Mouse (Mus musculus) adrenal gland, postnatal 10 days (tissue): ENCODE measurements at regions not wholly inside any gene's neighbourhood (a gene's known extent, or its start where the extent isn't known, plus 50 kb on each side); places are given as distances from the start of the nearest gene placed in this dataset.

Experiments used
- DNase-seq: peaks from one replicate; pipeline ENCODE4 v3.0.0; 2021; ENCODE audit warnings: mixed read lengths

DNA sequence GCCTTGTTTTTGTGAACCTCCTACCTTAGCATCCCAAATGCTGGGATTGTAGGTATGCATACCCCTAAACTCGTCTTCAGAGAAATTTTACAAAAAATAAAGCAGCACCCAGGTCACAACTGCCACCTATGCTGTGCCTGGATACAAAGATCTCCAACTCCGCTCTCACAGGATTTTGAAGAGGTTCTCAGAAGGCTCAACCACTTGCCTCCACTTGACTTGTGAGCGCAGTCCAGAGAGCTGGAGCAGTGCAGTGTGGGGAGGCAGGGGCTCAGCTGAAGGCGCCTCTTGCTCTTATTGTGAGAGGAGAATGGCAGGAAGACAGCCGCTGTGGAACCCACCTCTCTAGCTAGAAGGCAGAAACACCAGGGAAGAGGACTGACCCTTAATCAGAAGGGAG lies 182.9 kb downstream of the Rap2a start:
- DNase-seq = no peak

DNA sequence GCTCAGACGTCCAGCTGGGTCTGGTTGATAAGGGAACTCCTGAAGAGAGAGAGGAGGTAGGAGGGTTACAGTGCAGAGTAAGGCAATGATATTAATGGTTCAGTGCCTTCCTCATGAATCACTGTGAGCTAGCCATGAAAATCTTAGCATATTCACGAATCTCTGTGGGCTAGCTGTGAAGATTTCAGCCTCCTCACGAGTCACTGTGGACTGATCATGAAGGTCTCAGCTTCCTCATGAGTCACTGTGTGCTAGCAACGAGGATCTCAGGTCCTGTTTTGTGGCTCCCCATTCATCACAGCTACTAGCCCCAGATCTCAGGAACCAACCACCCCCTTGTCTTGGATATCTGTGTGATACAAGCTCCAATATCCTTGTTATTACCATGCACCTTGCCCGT lies 191.4 kb downstream of the Rap2a start:
- no peak for DNase-seq

DNA sequence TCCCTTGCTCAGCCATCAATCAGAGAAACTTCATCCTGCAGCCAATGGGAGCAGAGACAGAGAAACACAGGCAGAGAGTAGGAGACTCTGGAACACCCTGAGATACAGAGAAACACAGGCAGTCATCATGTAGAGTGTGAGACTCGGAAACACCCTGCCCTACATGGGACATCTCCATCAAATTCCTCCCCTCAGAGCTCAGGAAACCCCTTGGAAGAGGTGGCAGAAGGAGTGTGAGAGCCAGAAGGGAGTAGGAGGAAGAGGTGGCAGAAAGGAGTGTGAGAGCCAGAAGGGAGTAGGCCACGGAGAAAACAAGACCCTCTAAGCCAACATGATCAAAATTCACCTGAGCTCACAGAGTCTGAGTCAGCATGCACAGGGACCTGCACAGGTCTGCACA lies 197.5 kb downstream of the Rap2a start:
- DNase-seq = no peak

DNA sequence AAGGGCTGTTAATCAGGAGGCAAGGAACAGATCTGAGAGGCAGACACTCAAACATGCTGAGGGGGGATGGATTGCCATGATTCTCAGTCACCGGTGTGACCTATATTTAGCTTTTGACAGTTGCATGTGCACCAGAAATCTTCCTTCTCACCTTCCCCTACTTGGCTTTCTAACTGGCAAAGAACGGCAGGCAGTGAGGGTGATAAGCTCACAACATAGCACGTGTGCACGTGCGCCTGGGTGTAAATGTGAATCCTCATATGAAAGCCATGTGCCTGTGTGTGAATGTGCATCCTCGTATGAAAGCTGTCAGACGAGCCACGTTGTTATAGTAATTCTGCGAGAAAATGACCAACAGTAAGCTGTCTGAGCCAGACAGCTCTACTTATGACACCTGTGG lies 200.3 kb downstream of the Rap2a start:
- DNase-seq = no peak

DNA sequence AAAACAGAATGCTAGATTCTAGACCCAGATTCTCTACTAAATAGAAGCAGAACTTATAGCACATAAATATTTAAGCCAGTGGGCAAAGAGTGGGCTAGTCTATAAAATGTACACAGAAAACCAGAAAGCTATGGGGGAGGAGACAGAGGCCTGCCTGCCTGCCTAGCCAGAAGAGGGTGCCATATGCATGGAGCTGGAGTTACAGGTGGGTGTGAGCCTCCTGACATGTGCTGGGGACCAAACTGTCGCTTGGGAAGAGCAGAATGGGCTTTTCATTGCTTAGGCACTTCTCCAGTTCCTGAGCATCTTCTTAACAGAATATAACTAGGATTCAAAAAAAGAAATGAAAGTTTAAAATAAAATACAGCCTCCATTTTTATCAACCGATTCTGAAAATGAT lies 200.8 kb downstream of the Rap2a start:
- no peak for DNase-seq

DNA sequence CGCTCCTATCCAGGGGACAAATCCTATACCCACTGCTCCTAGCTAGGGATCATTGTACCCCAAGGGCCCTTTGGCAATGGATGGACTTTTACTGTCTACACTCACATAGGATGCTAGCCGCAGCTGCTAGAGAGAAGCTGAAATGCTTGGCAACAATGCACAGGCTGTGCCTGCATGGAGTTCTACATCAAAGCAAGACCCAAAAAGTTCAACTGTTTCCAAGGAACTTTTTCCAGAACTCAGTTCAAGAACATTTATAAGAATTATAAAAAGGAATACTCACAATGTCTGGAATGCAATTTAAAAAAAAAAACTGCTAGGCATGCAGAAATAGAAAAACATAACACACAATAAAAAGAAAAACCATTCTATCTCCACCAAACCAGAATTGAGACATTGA lies 202.0 kb downstream of the Rap2a start:
- no peak for DNase-seq

DNA sequence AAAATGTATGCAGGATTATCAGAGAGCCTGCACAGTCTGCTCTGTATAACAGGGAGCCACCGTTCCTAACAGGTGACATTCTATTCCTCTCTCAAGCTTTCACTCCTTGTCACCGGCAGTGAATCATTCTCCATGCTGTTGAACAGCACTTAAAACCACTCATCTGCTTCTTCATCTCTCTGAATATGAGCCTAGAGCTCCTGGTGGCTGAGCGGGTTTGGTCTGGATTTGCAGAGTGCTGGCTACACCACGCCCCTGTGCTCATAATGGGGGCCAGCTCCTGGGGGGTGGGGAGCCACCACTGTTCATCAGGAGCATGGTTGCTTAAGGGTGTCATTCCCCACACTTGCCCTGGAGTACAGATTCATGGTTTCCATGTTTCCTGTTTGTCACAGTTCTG lies 207.0 kb downstream of the Rap2a start:
- no peak for DNase-seq

DNA sequence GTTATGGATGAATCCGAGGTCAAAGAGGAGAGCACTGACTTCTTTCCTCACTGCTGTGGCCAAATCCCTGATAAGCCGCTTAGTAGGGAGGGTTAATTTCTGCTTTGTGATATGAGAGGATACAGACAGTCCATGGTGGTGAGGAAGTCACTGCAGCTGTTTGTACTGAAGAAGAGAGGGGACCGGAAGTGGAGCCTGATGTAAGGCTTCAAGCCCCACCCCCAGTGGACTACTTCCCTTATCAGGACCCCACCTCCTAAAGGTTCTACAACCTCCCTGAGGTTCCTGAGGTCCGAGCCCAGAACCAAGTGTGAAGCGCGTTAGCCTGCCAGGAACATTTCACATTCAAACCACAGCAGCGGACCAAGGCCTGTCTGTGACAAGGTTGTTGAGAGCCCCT lies 207.6 kb downstream of the Rap2a start:
- DNase-seq = no peak

DNA sequence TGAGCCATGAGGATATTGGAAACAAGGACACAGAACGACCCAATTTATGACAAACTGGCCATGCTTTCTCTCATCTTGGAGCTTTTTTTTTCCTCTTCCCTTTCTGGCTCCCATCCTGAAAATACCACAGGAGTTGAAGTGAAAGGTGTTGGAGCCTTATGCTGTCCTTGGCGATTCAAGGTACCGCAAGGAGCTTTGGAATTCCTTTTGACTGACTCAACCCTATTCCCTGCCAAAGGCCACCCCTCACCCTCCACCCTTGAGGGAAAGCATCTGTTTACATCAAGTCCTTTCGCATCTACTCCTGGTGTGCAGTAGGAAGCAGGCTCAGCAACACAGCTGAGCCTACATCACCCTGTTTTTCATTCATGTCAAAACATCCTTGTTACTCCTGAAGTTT lies 208.5 kb downstream of the Rap2a start:
- DNase-seq = peak; percentile 17

DNA sequence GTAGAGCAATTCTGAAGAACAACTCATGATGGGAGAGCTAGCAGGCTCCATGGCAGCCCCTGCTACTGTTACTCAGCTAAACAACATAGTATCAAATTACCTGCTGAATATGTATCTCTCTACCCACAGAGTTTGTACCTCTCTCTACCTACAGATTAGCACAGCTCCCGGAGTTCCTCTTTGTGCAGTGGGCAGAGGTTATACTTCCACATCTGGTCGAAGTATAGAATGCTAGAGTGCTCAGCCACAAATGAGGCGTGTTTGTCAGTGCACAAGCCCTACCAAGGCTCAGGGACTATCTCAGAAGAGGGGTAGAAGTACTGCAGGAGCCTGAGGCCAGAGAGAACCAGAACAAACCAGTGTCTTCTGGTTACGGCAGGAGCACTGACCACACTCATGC lies 211.6 kb upstream of the Ipo5 start:
- no peak for DNase-seq

DNA sequence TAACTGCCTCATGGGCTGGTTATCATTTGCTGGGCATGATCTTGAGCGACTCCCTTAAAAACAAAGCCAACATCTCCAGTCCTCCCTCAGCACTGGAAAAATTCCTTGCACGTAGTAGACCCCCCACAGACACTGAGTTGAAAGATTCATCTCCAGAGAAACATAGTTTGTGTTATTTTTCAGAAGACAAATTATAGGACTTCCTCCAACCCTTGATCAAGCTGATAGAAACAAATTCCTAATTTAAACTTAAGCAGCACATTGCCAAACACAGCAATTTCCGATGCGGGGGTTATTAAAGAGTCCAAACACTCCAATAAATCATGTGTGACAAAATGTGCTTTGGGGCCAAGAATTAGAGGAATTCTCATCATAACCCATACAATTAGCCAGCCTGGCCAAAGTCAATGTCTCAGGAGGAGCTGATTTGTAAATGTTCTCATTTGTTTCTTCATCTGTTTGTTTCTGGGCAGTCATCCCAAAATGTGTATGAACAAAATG lies 205.7 kb upstream of the Ipo5 start:
- peak; percentile 8 for DNase-seq

DNA sequence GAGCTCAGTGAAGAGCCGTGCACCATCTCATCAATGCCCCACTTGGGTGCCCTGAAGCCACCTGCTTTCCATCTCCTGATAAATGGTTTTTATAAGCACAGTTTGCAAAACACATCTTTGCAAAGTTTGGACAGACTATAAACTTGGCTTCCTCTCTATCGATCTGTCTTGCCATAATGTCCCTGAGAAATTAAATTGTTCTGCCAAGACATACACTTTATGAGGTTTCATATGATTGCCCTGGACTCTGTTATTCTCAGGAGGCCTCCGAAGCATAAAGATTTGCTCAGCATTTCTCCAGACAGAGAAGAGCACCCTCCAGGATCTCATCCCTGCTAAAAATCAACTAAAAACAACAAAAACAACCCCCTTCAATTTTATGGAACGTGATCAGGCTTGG lies 200.2 kb upstream of the Ipo5 start:
- no peak for DNase-seq

DNA sequence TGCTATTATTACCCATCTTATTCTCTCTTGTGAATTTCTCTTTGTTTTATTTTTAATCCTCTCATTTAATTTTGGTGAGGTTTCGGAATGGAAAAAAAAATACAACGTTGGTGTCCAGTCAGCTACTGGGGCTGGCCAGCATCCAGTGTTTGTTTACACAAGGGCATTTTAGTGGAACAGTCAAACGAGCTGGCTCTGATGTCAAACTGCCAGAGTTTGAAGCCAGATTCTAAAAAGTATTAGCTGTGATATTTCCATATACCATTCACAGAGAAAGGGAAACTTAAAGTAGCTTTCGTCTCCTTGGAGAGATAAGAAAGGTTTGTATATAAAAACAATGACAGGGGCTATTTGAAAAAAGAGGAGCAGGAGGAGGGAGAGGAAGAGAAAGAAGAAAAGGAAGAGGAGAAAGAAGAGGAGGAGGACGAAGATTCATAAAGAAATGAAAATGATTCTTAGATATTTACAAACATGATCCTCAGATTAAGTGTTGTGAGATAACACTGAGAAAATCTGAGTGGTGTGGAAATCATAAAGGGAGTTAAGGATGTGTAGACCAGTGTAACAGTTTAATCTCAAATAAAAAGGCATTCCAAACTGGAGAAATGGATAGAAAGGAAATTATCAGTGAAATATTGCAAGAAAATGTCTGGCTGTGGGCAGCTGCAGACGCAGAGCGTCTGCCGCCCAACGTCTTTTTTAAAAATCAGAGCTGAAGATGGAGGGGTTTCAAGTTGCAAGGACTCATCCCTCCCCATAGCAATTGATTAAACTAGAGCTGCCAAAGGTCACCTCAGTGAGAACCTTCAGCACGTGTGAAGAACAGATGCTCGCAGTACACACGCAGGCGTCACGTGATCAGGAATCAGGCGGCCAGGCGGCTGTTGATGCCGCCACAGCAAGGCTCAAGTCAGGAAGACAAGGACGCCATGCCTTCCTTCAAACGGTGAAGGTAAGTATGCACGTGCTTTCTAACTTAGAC lies 190.3 kb upstream of the Ipo5 start:
- DNase-seq = peak; percentile 57

DNA sequence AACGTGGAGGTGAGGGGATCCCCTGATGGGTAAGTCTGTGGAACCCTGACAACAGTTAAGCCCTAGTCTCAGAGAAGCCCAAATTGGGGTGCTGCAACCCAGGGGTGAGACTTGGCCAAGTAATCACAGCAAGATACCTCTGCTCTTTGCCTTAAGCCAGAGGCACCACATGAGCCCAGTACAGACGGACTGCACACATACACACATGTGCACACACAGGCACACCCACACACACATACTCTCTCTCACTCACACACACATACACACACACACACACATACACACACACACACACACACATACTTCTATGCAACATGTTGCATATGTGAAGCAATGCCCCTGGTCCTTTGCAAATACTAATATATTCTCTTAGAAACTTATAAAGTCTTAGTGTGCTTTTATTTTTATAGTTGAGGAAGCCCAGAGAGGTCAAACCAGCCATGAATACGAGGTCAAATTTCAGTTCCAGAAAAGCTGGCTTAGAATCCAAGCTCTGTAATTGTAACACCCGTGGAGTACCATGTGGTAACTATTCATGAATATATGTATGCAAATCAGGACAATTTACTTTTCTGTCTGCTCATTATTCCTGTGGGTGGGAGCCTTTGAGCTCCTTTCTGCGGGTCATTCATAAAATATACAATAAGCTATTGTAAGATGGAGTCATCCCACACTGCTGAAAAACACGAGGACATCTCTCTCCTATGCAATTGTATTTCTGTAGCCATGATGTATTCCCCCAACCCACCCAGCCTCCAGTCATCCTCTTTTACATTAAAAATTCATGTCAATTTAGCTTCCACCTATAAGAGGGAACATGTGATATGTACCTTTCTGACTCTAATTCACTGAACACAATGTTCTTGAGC lies 189.2 kb upstream of the Ipo5 start:
- DNase-seq = no peak

DNA sequence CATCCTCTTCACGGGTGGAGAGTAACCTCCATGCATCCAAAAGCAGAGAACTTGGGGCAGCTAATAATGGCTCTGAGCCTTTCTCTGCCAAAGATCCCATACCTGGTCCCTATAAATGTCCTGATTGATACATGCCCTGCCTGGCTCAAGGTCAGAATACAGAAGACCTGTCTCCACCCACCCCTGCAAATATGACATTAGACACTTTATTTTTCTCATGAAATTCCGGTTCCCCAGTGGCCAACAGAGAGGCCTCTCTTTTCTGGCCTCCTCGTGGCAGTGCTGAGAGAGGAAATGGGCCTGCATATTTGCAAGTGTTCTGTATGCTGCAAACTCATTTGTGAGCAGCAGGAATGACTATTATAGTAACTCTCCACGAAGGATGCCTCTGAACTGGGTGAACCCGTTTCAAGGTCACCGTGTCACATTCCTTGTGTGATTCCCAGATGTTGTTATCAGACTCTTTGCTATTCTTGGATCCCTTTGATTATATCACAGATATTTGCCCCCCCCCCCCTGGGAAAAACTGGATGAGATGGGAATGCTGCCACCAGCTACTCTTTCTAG lies 188.4 kb upstream of the Ipo5 start:
- no peak for DNase-seq

DNA sequence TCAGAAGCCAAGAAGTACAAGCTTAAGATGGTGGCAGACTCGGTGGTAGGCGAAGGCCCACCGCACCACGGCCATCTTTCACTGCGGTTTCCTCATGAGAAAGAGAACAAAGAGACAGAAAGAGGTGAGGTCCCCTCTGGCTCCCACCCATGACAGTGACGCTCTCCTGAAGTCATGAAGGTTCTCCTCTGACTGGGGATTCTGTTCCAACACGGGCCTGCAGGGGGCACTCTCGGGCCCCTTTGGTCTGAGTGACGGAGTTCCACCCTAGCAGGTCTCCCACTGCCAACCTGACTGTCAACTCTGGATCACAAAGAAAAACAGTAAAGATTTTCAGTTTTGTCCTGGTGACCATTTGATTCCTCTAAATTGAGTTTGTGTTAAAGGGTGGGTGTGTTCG lies 182.9 kb upstream of the Ipo5 start:
- DNase-seq = no peak

DNA sequence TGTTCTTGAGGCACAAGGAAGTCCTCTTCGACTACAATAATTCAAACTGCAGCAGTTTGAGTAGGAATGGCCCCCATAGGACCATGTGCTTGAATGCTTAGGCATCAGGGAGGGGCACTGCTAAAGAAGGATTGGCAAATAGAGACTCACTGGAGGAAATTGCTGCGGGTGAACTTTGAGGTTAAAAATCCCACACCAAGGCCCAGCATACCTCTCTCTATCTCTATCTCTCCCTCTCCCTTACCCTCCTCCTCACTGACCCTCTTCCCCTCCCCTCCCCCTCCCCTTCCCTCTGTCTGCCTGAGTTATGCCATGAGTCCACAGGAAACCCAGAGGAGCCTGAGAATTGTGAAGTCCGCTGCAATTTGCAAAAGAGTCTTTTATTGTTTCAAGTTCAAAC lies 180.8 kb upstream of the Ipo5 start:
- DNase-seq = no peak

DNA sequence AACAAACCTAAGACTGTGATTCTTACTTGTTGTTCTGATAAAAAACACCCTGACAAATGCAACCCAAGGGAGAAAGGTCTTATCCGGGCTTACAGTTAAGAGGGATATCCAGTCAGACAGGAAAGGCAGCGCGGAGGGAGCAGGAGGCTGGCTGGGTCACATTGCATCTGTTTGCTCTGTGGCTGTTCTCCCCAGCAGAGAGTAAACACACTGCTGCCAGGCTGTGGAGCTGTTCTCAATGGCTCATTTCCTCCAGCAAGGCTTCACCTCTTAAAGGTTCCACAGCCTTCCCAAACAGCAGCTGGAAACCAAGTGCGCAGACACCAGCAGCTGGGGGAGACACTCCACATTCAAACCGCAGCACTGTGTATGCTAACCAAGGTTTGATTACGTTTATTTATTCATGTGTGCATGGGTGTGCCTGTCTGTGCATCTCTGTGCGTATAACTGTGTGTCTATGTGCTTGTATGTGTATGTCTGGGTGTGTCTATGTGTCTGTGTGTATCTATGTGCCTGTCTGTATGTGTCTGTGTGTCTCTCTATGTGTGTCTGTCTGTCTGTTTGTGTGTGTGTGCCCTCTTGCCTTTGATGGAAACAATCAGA lies 179.2 kb upstream of the Ipo5 start:
- DNase-seq = no peak

DNA sequence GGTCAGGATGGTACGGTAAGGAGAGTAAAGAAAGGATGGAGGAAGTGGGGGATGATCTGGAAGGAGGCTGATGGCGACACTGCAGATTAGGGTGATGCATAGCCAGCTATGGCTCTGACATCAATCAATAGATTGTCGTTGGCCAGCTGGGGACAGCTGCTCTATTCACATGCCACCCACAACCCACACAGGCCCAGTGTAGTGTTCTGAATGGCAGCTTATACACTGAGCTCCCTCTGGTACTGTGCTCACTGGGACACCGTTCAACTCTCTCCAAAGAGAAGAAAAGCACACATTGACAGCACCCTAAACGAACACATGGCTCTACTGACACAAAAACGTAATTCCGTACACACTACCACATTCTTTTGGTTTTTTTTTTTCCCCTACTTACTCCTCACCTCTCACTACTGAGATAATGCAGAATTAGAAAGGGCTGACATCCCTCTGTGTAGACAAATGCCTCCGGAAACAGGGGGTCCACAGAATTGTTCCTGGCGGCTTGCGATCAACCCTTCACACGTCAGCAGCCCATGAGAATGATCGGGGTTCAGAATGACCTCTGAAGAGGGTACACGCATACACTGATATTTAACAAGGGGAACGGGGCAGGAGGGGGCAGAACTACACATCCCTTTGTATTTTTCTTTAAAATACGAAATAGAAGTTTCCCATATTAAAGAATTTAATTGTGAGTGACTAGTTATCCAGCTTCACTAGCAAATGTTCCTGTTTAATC lies 178.5 kb upstream of the Ipo5 start:
- DNase-seq = no peak

DNA sequence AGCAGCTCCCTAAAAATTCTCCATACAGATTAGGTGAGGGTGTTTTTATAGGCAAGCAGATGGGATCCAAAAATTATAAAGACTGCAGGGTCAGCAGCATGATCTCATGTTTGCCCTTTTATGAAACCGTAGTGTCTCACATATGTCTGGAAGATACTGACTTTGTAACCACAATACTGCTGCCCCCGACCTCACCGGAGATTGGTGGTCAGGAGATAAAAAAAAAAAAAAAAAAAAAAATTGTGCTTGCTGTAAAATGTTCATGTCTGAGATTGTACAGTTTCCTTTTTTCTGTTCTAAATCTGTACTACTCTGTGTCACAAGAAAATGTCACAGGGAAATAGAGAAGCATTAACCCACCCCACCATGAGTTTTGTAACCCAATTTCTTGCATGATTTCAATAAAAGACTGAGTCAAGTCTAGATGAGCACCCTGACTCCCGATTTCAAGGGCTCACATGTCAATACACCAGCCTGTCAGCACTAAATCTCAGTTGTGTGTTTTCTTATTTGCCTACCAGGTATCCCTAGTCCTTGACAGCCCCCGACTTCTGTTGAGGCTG lies 169.5 kb upstream of the Ipo5 start:
- DNase-seq = no peak

DNA sequence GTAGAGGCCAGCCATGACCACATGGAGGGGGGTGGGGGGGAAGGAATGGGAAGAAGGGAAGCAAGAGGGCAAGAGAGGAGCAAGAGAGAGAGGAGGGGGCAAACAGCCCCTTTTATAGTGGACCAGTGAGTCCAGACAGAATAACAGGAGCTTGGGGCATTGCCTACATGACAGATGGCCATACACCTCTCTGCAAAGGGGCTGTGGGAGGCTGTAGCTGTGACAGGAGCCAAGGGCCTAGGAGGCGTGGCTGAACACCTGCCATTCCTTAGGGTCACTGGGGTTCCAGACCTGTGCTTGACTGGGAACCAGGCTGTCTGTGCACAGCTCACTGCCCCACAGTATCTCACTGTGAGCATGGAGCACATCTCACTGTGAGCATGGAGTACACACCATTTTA lies 157.0 kb upstream of the Ipo5 start:
- DNase-seq = no peak
